Mouse (Mus musculus): ENCODE measurements around the gene Kalrn.
"Not testable (repeated sequence)": the region's sequence is repeated elsewhere in the genome, so short reads cannot be mapped to it uniquely, and the experiment has no call there.

Gene Kalrn

DNA sequence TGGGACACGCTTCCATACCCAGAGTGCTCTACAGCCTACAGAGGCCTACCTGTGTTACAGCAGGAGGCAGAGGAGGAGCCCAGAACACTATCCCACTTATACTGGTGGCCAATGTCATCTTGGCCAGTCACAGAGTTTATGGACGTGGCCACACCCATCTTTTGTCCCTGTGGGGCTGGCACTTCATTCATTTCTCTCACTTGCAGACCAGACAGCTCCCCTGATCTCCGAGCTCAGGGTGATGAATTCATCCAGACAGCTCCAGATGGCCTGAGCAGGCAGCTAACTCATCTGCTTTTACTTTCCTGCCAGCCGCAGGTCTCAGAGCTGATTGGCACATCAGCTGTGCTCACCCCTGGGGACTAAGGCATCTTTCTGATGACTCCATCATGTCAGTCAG is 267.7 kb downstream of the Kalrn start:
- no peak for DNase-seq

DNA sequence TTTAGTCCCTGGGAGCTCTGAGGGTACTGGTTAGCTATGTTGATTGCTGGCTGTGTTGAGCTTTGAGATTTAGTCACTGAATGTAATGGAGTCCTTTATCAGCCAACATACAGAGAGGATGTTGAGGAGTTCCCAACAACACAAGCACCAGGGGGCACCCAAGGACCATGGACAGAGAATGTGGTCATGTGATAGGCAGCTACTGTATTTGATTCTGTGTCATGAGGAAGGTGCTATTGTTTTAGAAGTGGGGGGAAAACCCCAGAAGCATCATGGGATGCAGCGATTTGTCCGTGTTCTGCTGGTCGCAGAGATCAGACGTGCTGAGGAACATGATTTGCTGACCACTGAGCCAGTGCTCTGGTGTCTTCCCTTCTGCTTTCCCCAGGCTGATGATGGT is 269.5 kb downstream of the Kalrn start:
- not testable (repeated sequence) for DNase-seq

DNA sequence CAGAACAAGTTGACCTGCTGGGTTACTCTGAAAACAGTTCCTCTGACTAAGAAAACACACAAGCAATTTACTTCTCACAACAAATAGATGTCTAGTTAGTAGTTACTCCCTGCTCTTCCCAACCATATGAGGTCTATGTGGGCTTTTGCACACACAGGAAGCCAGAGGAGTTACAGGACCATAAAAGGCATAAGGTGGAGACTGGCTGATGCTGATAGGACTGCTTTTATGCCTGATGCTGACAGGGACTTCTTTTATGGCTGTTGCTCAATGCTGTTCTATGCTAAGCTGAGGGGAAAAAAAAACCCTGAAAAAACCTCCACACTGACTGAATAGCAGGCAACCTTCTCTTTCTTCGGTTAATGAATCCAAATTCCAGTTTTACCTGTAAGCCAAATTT is 270.8 kb downstream of the Kalrn start:
- DNase-seq, result no peak

DNA sequence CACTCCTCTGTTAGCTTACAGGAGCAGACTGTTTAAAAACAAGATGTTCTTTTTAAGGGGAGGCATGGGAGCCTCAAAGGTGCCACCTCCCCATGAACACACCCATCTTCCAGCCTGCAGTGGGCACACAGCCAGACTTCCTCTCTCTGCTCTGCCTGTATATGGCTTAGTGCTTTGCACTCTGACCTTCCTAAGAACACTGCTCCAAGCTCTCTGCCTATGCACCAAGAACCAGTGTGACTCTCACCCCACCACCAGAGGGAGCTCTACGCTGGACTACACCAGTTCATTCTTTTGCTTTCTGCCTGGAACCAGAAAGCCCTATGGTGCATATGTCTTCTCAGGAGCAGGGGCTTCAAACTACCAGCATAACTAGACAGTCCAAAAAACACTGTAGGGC is 271.3 kb downstream of the Kalrn start:
- no peak for DNase-seq

DNA sequence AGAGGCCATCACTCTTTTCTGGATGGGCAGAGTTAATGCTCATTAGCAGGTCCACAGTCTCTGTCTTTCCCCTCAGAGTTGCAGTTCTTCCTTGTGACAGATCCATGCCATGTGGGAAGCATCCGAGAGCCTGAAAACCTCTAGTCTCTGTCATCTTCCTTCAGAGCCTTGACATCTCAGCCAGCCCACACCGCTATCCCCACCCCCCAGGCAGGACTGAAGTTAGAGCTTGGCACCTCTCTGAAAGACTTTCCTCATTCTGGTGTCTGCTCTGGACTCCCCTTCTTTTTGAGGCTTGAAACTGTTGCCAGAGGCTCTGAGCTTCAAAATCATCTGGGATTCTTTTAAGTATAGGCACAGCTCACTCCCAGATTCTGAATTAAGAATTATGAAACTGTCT is 274.1 kb downstream of the Kalrn start:
- DNase-seq, result no peak

DNA sequence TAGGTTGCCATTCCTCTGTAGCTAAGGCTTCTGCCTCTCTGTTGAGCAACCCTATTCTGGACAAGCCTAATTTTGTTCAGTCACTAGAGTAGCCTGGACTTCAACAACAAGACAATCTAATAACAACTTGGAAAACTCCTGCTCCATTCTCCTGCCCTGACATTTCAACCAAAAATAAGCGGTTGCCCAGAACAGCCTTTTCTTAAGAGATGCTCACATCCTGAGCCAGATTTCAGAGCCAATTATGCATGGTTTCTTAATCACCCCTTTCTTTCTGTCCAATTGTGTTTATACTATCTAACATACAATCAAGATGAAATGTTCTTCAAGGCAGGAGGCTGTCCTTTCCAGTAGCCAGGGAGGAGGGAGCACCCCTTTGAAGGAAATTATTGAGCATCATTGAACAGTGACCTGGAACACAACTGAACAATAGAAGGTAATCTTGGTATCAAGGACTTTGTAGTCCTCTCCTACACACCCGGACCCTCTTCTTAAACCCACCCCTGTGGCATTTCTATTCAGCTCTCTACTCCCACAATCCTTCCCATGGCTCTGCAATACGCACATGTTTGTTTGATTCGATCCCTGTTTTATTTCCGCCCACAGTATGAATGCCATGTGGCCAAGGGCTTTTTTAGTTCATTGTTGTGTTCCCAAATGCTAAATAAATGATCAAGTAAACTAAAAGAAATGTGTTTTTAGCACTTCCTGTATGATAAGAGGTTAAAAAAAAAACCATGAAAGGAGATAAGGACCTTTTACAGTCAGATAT is 275.2 kb downstream of the Kalrn start:
- DNase-seq, result no peak

DNA sequence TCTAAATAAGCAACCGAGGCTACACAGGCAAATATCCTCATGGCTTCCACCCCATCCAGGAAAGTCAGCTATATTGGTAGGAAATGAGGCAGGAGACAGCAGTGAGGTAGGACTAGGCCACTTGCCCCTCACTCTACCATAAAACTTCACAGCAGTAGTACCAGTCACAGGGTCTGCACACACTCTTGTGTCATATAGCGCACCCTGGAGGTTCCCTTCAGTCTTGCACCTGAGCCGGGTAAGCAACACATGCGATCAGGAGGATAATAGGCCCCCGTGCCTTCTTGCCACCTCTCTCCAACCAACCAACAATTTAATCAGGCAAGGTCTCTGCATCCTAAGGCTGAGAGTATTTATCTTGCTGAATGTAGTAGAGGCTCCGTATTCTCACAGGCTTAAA is 278.8 kb downstream of the Kalrn start:
- DNase-seq, result no peak

DNA sequence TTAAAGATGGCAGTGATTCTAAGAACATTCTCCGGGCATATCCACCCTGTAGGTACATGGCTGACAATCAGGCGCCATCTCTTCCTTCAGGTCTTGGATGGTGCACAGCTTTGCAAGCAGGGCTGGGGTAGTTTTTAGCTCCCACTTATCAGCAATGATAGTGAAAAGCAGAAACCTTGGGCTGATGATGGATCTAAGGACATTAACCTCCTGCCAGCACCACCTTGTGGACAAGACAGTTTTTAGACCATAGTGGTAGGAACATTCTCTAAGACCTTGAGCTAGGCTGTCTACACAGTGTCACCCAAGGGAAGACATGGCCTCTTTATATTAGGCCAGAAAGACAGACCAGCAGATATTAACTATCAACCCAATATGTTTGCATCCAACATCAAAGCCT is 279.7 kb downstream of the Kalrn start:
- no peak for DNase-seq

DNA sequence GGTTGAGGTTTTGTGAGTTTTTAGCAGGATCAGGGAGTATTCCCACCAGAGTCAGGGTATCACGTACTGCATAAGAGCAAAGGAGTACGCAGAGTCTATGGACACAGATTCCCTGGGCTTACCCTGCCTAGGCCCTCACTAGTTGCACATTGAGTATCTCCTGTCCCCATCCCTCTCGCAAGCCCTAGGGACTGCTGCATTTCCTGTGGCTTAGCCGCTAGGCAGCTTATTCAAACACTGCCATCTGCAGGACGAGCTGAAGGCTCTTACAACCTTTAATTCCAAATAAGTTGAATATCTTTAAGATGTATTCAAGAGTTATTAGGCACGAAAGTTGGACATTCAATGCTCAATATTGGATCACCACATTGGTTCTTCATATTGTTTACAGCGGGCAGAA is 283.7 kb downstream of the Kalrn start:
- DNase-seq, result no peak

DNA sequence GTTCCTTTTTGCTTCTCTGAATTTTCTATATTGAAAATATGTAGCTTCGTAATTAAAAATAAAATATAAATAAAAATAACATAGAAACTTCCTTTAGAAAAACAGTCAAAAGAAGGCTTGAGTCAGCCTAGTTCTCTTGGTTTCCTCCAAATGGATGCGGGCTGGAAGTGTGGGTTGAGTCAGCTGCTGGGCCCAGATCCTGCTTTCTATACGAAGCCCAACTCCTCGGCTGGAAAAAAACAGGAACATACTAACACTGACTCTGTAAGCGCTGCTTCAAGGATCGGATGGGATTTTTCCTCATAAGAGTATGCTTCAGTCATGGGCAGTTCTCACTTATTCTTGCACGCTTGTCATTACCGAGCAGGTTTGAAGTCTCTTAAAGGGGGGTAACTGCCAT is 291.3 kb downstream of the Kalrn start:
- peak; percentile 54 for DNase-seq

DNA sequence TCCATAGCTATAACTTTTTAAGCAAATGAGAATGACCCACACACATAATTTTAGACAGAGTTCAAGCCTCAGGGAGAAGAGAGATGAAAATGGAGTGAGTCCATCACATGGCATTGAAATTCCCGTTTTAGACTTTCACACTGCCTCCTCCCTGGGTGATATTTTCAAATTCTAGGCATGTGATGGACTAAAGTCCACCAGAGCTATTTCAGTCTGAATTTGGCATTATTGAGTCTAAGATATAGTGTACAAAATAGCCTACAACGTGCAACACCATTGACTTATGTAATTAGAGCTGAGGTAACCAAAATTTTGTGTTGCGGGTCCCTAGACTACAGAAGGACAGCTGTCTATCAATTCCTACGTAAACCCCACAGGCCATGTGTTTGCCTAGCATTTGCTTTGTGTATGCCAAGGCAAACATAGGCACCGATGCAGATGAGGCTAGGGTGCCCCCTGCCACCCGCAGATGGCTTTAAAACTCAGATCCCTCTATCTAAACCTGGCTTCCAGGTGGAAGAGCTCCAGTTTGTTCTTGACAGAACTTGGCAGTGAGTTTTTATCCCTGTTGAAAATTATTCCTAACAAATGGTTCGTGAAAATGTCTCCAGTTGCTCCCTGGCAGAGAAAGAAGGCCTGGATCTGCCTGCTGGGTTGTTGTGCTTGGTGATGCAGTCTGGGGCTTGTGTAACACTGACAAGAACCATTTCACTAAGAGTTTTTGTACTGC is 293.5 kb downstream of the Kalrn start:
- peak; percentile 55 for DNase-seq

DNA sequence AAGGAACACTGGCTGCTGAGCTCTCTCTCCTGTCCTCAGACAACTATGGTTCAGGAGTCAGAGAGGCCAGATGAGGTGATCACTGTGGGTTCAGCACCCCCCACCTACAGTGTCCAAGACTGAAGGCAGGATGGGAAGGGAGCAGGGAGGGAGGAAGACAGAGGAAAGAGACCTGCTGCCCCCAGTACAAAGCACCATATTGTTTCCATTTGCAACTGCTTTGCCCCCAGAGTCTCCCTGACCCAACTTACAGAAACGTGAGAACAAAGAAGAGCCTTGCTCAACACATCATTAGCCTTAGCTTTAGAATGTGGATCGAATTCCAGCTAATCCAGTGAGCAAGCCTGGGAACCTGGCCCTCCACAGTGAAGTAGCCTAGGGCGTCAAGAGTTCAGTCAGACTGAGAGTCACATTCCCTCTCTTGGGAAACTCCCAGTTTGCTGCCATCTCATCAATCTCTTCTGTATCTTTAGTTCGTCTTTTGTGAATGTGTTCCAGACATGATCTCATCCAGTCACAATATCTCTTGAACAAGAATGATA is 295.0 kb downstream of the Kalrn start:
- DNase-seq, result no peak

DNA sequence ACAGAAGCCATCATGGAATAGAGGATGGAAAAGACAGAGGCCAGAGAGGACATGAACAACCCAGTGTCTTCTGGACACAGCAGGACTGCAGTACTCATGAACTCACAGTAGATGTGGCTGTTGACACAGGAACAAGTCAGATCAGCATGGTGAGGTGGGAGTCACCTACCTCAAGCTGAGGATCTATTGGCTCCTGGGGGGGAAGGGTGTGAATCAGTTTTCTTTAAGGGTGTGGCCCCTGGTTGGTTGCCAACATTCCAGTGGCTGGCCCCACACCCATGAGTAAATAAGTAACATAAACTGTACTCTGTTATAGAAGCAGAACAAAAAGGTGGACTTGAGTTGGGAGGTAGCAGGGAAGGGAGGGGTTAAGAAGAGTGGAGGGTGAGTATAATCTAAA is 298.7 kb downstream of the Kalrn start:
- no peak for DNase-seq

DNA sequence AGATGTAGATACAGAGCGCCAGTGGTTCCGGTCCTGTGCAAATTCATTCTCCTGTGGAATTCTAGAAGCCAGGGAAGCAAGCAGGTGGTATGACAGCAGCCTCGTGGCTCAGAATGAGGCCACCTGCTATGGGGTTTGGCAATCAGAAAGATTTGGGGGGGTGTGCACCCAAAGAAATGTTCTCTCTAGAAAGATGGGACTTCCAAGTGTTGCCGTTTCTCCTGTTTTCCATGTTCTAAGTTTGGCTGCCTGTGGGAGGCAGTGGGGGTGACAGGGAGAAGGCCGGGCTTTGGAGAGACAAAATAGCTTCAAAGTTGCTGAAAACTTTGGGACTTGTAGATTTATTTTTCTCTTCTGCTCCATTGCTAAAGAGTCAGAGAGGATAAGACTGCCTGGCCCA is 301.9 kb downstream of the Kalrn start:
- peak; percentile 69 for DNase-seq

DNA sequence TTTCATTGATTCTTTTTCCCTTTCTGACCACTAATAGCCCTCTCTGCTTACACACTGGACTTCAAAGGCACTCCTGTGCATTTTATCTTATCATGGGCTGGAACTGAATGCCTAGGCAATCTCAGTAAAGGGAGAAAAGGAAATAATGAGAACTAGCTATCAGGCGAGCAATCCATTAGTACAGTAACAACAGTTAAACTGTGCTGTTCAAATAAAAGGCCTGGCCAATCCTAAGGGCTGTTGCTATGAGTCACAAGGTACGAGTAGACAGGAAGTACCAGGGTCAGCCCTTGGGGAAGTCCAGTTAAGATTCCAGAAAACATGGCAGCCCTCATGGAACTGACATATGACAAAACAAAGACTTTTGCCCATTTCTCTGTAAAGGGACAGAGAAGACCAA is 302.7 kb downstream of the Kalrn start:
- no peak for DNase-seq

DNA sequence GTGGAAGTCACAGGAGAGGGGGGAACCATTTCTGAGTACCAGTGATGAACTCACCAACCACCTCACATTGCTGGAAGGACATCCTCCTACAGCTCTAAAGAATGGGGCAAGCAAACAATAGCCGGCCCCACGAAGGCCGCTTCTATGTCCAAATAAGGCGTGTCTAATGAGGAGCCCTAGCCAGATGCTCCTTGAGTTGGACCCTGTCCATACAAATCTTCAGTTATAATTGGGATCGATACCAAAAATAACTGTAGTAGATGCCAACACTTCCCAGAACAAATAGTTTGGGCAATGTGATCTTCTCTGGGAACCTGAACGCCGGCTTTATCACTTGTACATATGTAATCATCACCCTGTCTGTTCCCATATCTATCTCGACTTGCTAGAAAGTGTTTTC is 303.7 kb downstream of the Kalrn start:
- DNase-seq, result no peak

DNA sequence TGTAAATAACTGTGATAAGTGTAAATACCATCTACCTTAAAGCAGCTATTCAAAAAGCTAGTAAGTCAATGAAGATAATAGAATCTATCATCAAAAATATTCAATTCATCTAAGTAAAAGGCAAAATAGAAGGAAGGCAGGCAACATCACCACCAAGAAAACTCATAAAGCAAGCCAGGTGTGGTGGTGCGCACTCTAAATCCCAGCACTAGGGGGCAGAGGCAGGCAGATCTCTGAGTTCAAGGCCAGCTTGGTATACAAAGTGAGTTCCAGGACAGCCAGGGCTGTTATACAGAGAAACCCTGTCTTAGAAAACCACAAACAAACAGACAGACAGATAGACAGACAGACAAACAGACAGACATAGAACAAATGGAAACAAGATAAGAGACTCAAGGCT is 305.6 kb downstream of the Kalrn start:
- no peak for DNase-seq

DNA sequence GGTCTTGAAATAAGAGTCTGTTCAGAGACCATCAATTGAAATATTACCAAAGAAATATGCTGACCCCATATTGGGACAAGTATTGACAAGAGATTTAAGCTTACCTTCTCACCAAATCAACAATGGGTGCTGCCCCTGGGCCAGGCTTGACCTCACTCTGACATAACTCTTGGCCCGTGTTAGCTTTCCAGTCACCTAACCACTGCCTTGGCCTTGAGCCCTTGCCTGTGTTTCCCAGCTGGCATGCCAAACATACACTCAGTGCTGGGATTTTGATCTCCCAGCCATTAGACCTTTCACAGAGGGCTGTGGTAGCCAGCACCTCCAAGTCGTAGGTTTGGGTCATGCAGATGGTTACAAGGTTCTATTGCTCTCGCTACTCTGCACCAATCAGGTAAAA is 308.7 kb downstream of the Kalrn start:
- DNase-seq, result no peak

DNA sequence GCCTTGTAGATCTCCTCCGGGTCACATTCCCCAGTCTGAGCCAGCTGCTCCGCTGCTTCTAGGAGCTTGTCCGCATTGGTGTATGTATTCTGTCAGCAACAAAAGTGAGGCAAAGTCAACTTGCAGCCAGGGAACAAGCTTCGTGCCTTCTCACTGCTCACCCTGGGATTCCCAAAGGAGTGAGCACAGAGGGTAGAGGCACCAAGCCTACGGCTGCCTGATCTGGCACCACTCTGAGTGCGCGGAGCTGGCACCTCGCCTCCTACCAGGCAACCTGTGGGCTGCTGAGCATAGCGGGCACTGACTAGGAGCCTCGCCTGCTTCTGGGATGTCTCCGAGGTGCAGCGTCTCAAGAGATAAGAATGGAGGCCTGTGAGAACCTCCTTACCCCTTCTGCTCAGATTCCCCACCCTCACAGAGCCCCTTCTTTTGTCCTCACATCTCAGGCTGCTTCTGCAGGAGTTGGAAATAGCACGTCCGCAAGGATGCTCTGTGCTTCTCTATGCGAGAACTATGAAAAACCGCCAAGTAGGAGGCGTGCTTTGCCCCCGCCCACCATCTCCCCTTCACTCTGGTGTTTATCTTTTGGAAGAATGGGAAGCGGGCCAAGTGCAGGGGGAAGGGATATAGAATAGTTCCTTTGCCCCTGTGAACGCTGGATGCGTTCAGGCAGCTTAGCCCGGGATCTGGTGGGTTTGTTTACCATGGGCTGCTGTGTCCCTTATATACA is 310.4 kb downstream of the Kalrn start:
- peak; percentile 82 for DNase-seq

DNA sequence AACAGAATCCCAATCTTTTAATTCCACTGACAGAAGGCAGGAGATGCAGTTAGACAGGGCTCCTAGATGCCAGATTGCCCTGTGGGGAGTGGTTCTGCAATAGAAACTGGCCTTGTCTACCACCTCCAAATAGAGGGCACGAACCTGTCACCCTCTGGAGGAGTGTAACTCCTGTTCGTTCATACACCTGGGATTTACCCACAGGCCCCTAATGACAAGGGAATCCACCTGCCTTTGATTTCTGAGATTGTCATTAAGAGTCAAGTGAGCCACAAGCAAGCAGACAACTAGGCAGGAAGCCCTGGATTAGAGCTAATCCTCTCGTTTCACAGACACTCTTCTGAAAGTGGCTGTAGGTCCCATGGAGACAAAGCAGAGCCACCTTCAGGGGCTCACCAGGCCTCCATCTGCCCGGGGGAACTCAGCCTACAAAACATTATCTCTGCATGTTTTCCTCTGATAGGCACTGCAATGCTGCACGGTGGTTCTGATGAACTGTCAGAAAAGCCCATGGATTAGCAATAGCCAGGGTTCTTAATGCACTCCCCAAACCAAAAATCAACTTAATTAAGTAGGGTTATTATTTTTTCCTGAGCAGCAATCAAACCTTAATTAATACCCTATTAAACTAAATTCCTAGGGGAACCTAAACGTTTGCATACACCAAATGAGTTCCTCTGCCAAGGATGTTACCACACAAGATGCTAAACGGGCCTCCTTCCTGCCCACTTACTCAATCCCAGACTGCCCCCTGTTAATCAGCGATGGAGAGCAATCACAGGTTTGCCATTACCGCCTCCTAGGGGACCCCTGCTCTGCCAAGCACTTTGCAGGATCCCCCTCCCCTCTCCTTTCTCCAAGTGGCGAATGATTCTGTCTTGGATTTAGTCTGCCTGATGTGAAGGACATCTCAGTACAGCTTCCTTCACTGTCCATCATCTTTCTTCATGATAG is 312.1 kb downstream of the Kalrn start:
- no peak for DNase-seq

DNA sequence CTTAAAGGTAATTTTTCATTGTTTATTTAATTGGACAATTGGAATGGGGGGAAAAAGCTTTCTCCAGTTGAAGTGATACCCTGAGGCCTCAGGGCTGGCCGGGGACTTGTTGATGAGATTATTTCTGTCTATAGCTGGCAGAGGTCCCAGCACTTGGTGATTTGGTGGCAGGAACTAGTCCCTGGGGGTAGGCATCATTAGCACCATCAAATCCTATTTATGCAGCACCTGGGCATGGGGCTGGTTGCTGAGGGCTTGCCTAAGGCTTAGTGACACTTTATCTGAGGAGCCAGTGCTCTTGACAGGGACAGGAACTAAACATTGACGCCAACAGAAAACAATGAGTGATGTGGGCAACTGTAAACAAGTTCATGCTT is 318.7 kb downstream of the Kalrn start:
- no peak for DNase-seq

DNA sequence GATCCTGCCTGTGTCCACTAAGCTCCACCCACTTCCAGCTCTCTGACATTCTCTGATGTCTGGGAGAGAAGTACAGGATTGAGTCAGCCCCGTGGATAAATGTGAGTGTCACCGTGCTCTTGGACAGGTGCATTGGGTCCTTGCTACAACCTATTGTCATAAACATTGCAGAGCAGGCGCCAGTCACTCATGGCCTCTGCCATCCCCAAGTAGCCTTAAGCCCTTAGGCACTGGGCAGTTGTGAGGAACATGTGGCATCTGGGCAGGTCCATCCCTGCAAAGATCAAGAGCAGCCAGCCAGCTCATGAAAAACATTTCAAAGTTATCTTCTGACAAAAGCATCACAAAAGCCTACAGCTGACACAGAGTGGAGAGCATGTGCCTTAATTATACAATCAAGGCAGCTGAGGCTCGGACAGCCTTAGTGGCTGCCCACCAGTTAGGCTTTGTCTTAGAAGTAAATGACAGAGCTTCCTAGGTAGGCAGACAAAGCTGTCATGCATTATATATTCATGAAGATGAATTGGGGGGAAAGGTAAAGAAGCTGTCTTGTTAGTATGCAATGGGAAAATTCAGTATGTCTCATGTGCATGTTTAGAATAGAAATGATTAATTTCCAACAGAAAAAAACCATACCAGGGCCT is 319.2 kb downstream of the Kalrn start:
- DNase-seq, result no peak

All from right cerebral cortex, postnatal 25 days (tissue).